Mouse (Mus musculus): Measurements from ENCODE around the gene Cux1. TPM values are rescaled to one million over a fixed set of nuclear protein-coding genes. Genes with fewer than 3 reads are reported as not detected.
"Not testable (repeated sequence)": the region's sequence is repeated elsewhere in the genome, so short reads cannot be mapped to it uniquely, and the experiment has no call there.

Cux1 gene
- total RNA-seq, 2 experiments from 2014 or later, result 73.6 to 80.1 TPM

- intact Hi-C loops (cut with DNase I), result no loop called here
- DNase-seq, result no peak
These were observed 326.9 kb downstream of the Cux1 start for GRCm38 (mm10) chr5:136240381-136240780.

GRCm38 (mm10) chr5:136237607-136238006 lies 329.7 kb downstream of the Cux1 start:
- DNase-seq, result no peak
- intact Hi-C loops (cut with DNase I), result no loop called here

- intact Hi-C loops (cut with DNase I), result no loop called here
- DNase-seq, result no peak
These were observed 330.7 kb downstream of the Cux1 start for GRCm38 (mm10) chr5:136236611-136237010.

- intact Hi-C loops (cut with DNase I), result no loop called here
- peak; percentile 47 to 48 for DNase-seq
These were observed 336.8 kb downstream of the Cux1 start for GRCm38 (mm10) chr5:136230348-136231035.

GRCm38 (mm10) chr5:136226246-136226876 lies 340.9 kb downstream of the Cux1 start:
- no peak for DNase-seq
- intact Hi-C loops (cut with DNase I), result no loop called here

- no peak for DNase-seq
- intact Hi-C loops (cut with DNase I), result no loop called here
These were observed 348.7 kb downstream of the Cux1 start for GRCm38 (mm10) chr5:136218585-136218984.

- no peak for DNase-seq
- intact Hi-C loops (cut with DNase I), result no loop called here
These were observed 349.3 kb downstream of the Cux1 start for GRCm38 (mm10) chr5:136217932-136218381.

- intact Hi-C loops (cut with DNase I), result no loop called here
- DNase-seq, result no peak
These were observed 350.2 kb downstream of the Cux1 start for GRCm38 (mm10) chr5:136217004-136217665.

GRCm38 (mm10) chr5:136215958-136216357 lies 351.3 kb downstream of the Cux1 start:
- intact Hi-C loops (cut with DNase I), result no loop called here
- no peak for DNase-seq

- intact Hi-C loops (cut with DNase I), result no loop called here
- no peak for DNase-seq
These were observed 352.1 kb downstream of the Cux1 start for GRCm38 (mm10) chr5:136215211-136215610.

- intact Hi-C loops (cut with DNase I), result no loop called here
- DNase-seq, result no peak
These were observed 353.6 kb downstream of the Cux1 start for GRCm38 (mm10) chr5:136213716-136214115.

GRCm38 (mm10) chr5:136212716-136213115 lies 354.6 kb downstream of the Cux1 start:
- intact Hi-C loops (cut with DNase I), result no loop called here
- DNase-seq, result no peak

GRCm38 (mm10) chr5:136211341-136212102 lies 355.8 kb downstream of the Cux1 start:
- DNase-seq; intact Hi-C loops (cut with DNase I): not testable (repeated sequence)

- no peak for DNase-seq
- intact Hi-C loops (cut with DNase I), result no loop called here
These were observed 356.7 kb downstream of the Cux1 start for GRCm38 (mm10) chr5:136210549-136210948.

- intact Hi-C loops (cut with DNase I), result loop anchor here (1.0 to 5.0 kb wide), 2 partner anchors 51 to 555 kb away; no protein-coding TSS in a partner anchor
- peak; percentile 39 to 43 for DNase-seq
These were observed 365.5 kb downstream of the Cux1 start for GRCm38 (mm10) chr5:136201832-136202231.

GRCm38 (mm10) chr5:136199526-136199925 lies 367.8 kb downstream of the Cux1 start:
- intact Hi-C loops (cut with DNase I), result no loop called here
- no peak for DNase-seq

- intact Hi-C loops (cut with DNase I), result no loop called here
These were observed 368.6 kb downstream of the Cux1 start, which contains the start of gene Prkrip1 for GRCm38 (mm10) chr5:136198474-136199391. Gene Prkrip1, minus strand, starts transcription at chr5:136198963.

More at GRCm38 (mm10) chr5:136198474-136199391, 368.6 kb downstream of the Cux1 start, which contains the start of gene Prkrip1:
- peak; percentile 86 to 92 for DNase-seq

Measured in gastrocnemius, postnatal 36 days (tissue).